In genomic region chr8:46953472-46953871, GRCm38 (mm10) we compare ENCODE assay signal across 8 mouse cellular contexts. TPM values are rescaled to one million over a fixed set of nuclear protein-coding genes. Genes with fewer than 3 reads are reported as not detected.
DNase-seq lines count a peak whose midpoint lies in the region; ATAC-seq and TF ChIP-seq lines count a peak whose summit lies in the region.

No protein-coding gene starts in this region.

- DNase-seq in gastrocnemius, adult 18-20 months (ENCODE audit: low spot score): peak; percentile 57
- no peak for DNase-seq in gastrocnemius, postnatal 25 days
- peak; percentile 27 to 44 for DNase-seq in adrenal gland, postnatal 4 days (ENCODE audit: low spot score in 2 of 2)
- peak; percentile 80 for DNase-seq in embryonic facial prominence, embryonic 14.5 days (ENCODE audit: low spot score)
- peak; percentile 90 for DNase-seq in hindbrain, embryonic 11.5 days (ENCODE audit: low spot score)
- peak; percentile 81 to 86 for DNase-seq in left cerebral cortex, postnatal 14 days (ENCODE audit: low spot score in 2 of 2)

- no peaks in the 10 kb centered on the region for H3K36me3 ChIP-seq in embryonic facial prominence, embryonic 14.5 days (ENCODE audit: control insufficient read depth, insufficient read depth, low read length)
- H3K36me3 ChIP-seq in hindbrain, embryonic 11.5 days (ENCODE audit: control insufficient read depth, insufficient read depth, low read length): no peaks in the 10 kb centered on the region
- H3K36me3 ChIP-seq in midbrain, embryonic 16.5 days (ENCODE audit: control insufficient read depth, insufficient read depth, low read length): no peaks in the 10 kb centered on the region
- H3K36me3 ChIP-seq in small intestine, adult 2 months (ENCODE audit: control insufficient read depth, insufficient read depth, low read length): no peaks in the 10 kb centered on the region

- H3K4me1 ChIP-seq in embryonic facial prominence, embryonic 14.5 days (ENCODE audit: control insufficient read depth, insufficient read depth, low read length): no peaks in the 10 kb centered on the region
- no peaks in the 10 kb centered on the region for H3K4me1 ChIP-seq in hindbrain, embryonic 11.5 days (replicated peaks; ENCODE audit: control insufficient read depth, insufficient read depth, low read length)
- H3K4me1 ChIP-seq in midbrain, embryonic 16.5 days (ENCODE audit: control insufficient read depth, insufficient read depth, low read length): no peaks in the 10 kb centered on the region
- no peaks in the 10 kb centered on the region for H3K4me1 ChIP-seq in small intestine, adult 2 months (ENCODE audit: control insufficient read depth, insufficient read depth, insufficient read length, low read length)

- H3K27me3 ChIP-seq in embryonic facial prominence, embryonic 14.5 days (replicated peaks; ENCODE audit: control insufficient read depth, insufficient read depth, low read length): no peaks in the 10 kb centered on the region
- H3K27me3 ChIP-seq in hindbrain, embryonic 11.5 days (ENCODE audit: control insufficient read depth, insufficient read depth, low read length): no peaks in the 10 kb centered on the region
- no peaks in the 10 kb centered on the region for H3K27me3 ChIP-seq in midbrain, embryonic 16.5 days (ENCODE audit: control insufficient read depth, insufficient read depth, low read depth, low read length)
- H3K27me3 ChIP-seq in small intestine, adult 2 months (ENCODE audit: control insufficient read depth, insufficient read depth, low read length): no peaks in the 10 kb centered on the region

- intact Hi-C loops in left cerebral cortex, postnatal 14 days (cut with DNase I): loop anchor here (2.0 to 5.0 kb wide), 4 partner anchors 216 to 711 kb away; partner anchors contain the start of gene Irf2

- H3K27ac ChIP-seq in embryonic facial prominence, embryonic 14.5 days (replicated peaks; ENCODE audit: low read depth, low read length): no peak overlapping the region
- no peak overlapping the region for H3K27ac ChIP-seq in hindbrain, embryonic 11.5 days (ENCODE audit: low read depth, low read length)
- no peak overlapping the region for H3K27ac ChIP-seq in midbrain, embryonic 16.5 days (ENCODE audit: low read length)
- H3K27ac ChIP-seq in small intestine, adult 2 months (ENCODE audit: insufficient read depth, low read depth, low read length): no peak overlapping the region

- no peaks in the 10 kb centered on the region for H3K9me3 ChIP-seq in embryonic facial prominence, embryonic 14.5 days (ENCODE audit: control insufficient read depth, low read length)
- H3K9me3 ChIP-seq in hindbrain, embryonic 11.5 days (ENCODE audit: control insufficient read depth, low read length): no peaks in the 10 kb centered on the region
- H3K9me3 ChIP-seq in midbrain, embryonic 16.5 days (replicated peaks; ENCODE audit: control insufficient read depth, low read length, poor library complexity, severe bottlenecking): no peaks in the 10 kb centered on the region

- no peak overlapping the region for H3K9ac ChIP-seq in embryonic facial prominence, embryonic 14.5 days (ENCODE audit: low read depth, low read length)
- H3K9ac ChIP-seq in hindbrain, embryonic 11.5 days (ENCODE audit: low read depth, low read length): no peak overlapping the region
- H3K9ac ChIP-seq in midbrain, embryonic 16.5 days (ENCODE audit: low read depth, low read length): no peak overlapping the region

- 17% methylated on average over 7 of the region's 7 CpGs for WGBS in embryonic facial prominence, embryonic 14.5 days
- WGBS in hindbrain, embryonic 11.5 days: 24% methylated on average over 7 of the region's 7 CpGs
- WGBS in midbrain, embryonic 16.5 days: 18% methylated on average over 7 of the region's 7 CpGs
- WGBS in small intestine, adult 2 months: 22% methylated on average over 7 of the region's 7 CpGs

- peak; percentile 53; the same call in 1 of the 2 replicates for TF ChIP-seq CTCF in small intestine, adult 2 months (IDR thresholded peaks at IDR 0.05; ENCODE audit: extremely low read depth, insufficient read length, insufficient replicate concordance, low read depth, low read length)

- TF ChIP-seq POLR2A in small intestine, adult 2 months (IDR thresholded peaks at IDR 0.05; ENCODE audit: low read depth, low read length): no peak

- H3K4me3 ChIP-seq in embryonic facial prominence, embryonic 14.5 days (ENCODE audit: low read depth, low read length): no peak overlapping the region
- no peak overlapping the region for H3K4me3 ChIP-seq in hindbrain, embryonic 11.5 days (ENCODE audit: low read depth, low read length)
- no peak overlapping the region for H3K4me3 ChIP-seq in midbrain, embryonic 16.5 days (ENCODE audit: low read depth, low read length)
- no peak overlapping the region for H3K4me3 ChIP-seq in small intestine, adult 2 months (ENCODE audit: low read depth, low read length)

- H3K4me2 ChIP-seq in embryonic facial prominence, embryonic 14.5 days (ENCODE audit: low read depth, low read length): no peak overlapping the region
- H3K4me2 ChIP-seq in hindbrain, embryonic 11.5 days (replicated peaks; ENCODE audit: low read depth, low read length): no peak overlapping the region
- no peak overlapping the region for H3K4me2 ChIP-seq in midbrain, embryonic 16.5 days (ENCODE audit: low read length)

- ATAC-seq in embryonic facial prominence, embryonic 14.5 days (ENCODE audit: low read depth): 0 out of 2 replicates have a peak, but pooled peaks have one; percentile 18
- ATAC-seq in hindbrain, embryonic 11.5 days (ENCODE audit: low FRiP score): 0 out of 2 replicates have a peak, but pooled peaks have one; percentile 19
- ATAC-seq in midbrain, embryonic 16.5 days: peak; percentile 80; the same call in 1 of the 2 replicates

RNA-seq across cellular contexts. Expression of gene Enpp6, which starts 33.2 kb away (rescaled TPM):
- total RNA-seq in gastrocnemius, adult 18-20 months (2021): under 1 TPM; 0.41 to 0.62 TPM
- 1 to 10 TPM in 1 of 2 experiments, under 1 TPM in 1; 0.72 to 1.8 TPM for total RNA-seq in gastrocnemius, postnatal 25 days (2021)
- total RNA-seq in adrenal gland, postnatal 4 days (2021): 1 to 10 TPM; 2.5 to 2.6 TPM
- 2.5 and 3.1 TPM in 2 replicates for polyA plus RNA-seq in embryonic facial prominence, embryonic 14.5 days (2014; fragmentation: Nextera tagmentation; extraction: Ambion mirVana)
- 0.45 and 0.48 TPM in 2 replicates for polyA plus RNA-seq in hindbrain, embryonic 11.5 days (2014; fragmentation: Nextera tagmentation; extraction: Ambion mirVana)
- total RNA-seq in left cerebral cortex, postnatal 14 days (2021): 10 to 100 TPM; 12.1 to 16.3 TPM
- 0.06 and 0.31 TPM in 2 replicates for polyA plus RNA-seq in midbrain, embryonic 16.5 days (2015; fragmentation: Nextera tagmentation; extraction: Ambion mirVana)
- 1.0 and 1.1 TPM in 2 replicates for polyA plus RNA-seq in small intestine, adult 2 months (2012; rRNA removed)

Comparison
In these comparisons a context has a peak if more than half of its experiments do, and no peak if none do; other contexts are left out.
1. ATAC-seq: peak in every context shown above with its lines; median percentile 80 in midbrain, embryonic 16.5 days; 19 in hindbrain, embryonic 11.5 days; 18 in embryonic facial prominence, embryonic 14.5 days.